Mouse (Mus musculus): ENCODE measurements around the gene Tbc1d15. TPM values are rescaled to one million over a fixed set of nuclear protein-coding genes. Genes with fewer than 3 reads are reported as not detected.
A peak's percentile ranks its signal among the peaks of the same experiment; 100 is the strongest.

Gene Tbc1d15
- total and polyA plus RNA-seq, 3 experiments = 9.4 to 46.4 TPM; not detected in 1

GRCm38 (mm10) chr10:115296401-115296935 is 45.2 kb upstream of the Tbc1d15 start:
- Histone ChIP-seq H3K27ac (ENCODE audit: control insufficient read depth, low read depth, low read length) (no peak overlapping the region), H3K9ac (ENCODE audit: control insufficient read depth, low read depth, low read length, poor library complexity, severe bottlenecking) (no peak overlapping the region), H3K4me1 (ENCODE audit: control insufficient read depth in 1 of 2, insufficient read depth in 2 of 2, low read length in 2 of 2) (no peaks in the 10 kb centered on the region), H3K36me3 (ENCODE audit: control insufficient read depth in 1 of 2, insufficient read depth in 2 of 2, low read length in 2 of 2) (peaks cover 0 to 25% of the 10 kb centered on the region in 2 experiments; a peak in 2 of 4 replicates), H3K9me3 (replicated peaks; ENCODE audit: insufficient read depth, low read length) (no peaks in the 10 kb centered on the region), H3K27me3 (ENCODE audit: control insufficient read depth in 1 of 2, insufficient read depth in 2 of 2, low read length in 2 of 2) (no peaks in the 10 kb centered on the region), H3K4me3 (ENCODE audit: control insufficient read depth in 1 of 2, insufficient read depth in 1 of 2, low read depth in 2 of 2, low read length in 2 of 2) (no peak overlapping the region), H3K79me2 (ENCODE audit: control insufficient read depth, insufficient read depth, low read length, poor library complexity) (no peaks in the 10 kb centered on the region)
- DNase-seq (ENCODE audit: low read depth, low spot score) = no peak
- no peak for TF ChIP-seq SIN3A (IDR thresholded peaks at IDR 0.05; ENCODE audit: low read length)
- no peak for TF ChIP-seq MYC (IDR thresholded peaks at IDR 0.05; ENCODE audit: low read depth, low read length)
- TF ChIP-seq SMC3 (IDR thresholded peaks at IDR 0.05; ENCODE audit: low read depth, low read length) = peak; percentile 19; the same call in 1 of the 2 replicates
- no peak for TF ChIP-seq MAZ (IDR thresholded peaks at IDR 0.05; ENCODE audit: low read depth, low read length)

- Histone ChIP-seq H3K4me3 (ENCODE audit: control insufficient read depth in 1 of 2, insufficient read depth in 1 of 2, low read depth in 2 of 2, low read length in 2 of 2) (no peak overlapping the region), H3K27me3 (ENCODE audit: control insufficient read depth in 1 of 2, insufficient read depth in 2 of 2, low read length in 2 of 2) (no peaks in the 10 kb centered on the region), H3K27ac (ENCODE audit: control insufficient read depth, low read depth, low read length) (no peak overlapping the region), H3K79me2 (ENCODE audit: control insufficient read depth, insufficient read depth, low read length, poor library complexity) (no peaks in the 10 kb centered on the region), H3K9ac (ENCODE audit: control insufficient read depth, low read depth, low read length, poor library complexity, severe bottlenecking) (no peak overlapping the region), H3K4me1 (ENCODE audit: control insufficient read depth in 1 of 2, insufficient read depth in 2 of 2, low read length in 2 of 2) (no peaks in the 10 kb centered on the region), H3K9me3 (replicated peaks; ENCODE audit: insufficient read depth, low read length) (no peaks in the 10 kb centered on the region), H3K36me3 (ENCODE audit: control insufficient read depth in 1 of 2, insufficient read depth in 2 of 2, low read length in 2 of 2) (peaks cover 0 to 25% of the 10 kb centered on the region in 2 experiments; a peak in 2 of 4 replicates)
- no peak for TF ChIP-seq USF1 (IDR thresholded peaks at IDR 0.05; ENCODE audit: low read depth, low read length)
- no peak for TF ChIP-seq SIN3A (IDR thresholded peaks at IDR 0.05; ENCODE audit: low read length)
- no peak for TF ChIP-seq HCFC1 (IDR thresholded peaks at IDR 0.05; ENCODE audit: low read depth, low read length)
- no peak for TF ChIP-seq CHD2 (IDR thresholded peaks at IDR 0.05; ENCODE audit: low read length)
- TF ChIP-seq MAZ (IDR thresholded peaks at IDR 0.05; ENCODE audit: low read depth, low read length) = no peak
- no peak for TF ChIP-seq NRF1 (IDR thresholded peaks at IDR 0.05; ENCODE audit: insufficient read depth, low read depth, low read length, poor library complexity, severe bottlenecking)
- no peak for TF ChIP-seq USF2 (IDR thresholded peaks at IDR 0.05; ENCODE audit: borderline replicate concordance in 1 of 2, insufficient read depth in 1 of 2, low read depth in 1 of 2, low read length in 2 of 2)
- TF ChIP-seq RCOR1 (IDR thresholded peaks at IDR 0.05; ENCODE audit: low read depth, low read length) = no peak
- no peak for TF ChIP-seq MAFK (IDR thresholded peaks at IDR 0.05; ENCODE audit: borderline replicate concordance, low read depth, low read length)
- no peak for TF ChIP-seq BHLHE40 (IDR thresholded peaks at IDR 0.05; ENCODE audit: borderline replicate concordance, low read depth, low read length)
- TF ChIP-seq ZNF384 (IDR thresholded peaks at IDR 0.05; ENCODE audit: low read depth, low read length) = no peak
- no peak for TF ChIP-seq ZMIZ1 (IDR thresholded peaks at IDR 0.05; ENCODE audit: low read depth, low read length)
- TF ChIP-seq SMC3 (IDR thresholded peaks at IDR 0.05; ENCODE audit: low read depth, low read length) = no peak
- no peak for DNase-seq (ENCODE audit: low read depth, low spot score)
Observed at GRCm38 (mm10) chr10:115295162-115295561, 43.9 kb upstream of the Tbc1d15 start.

Measured in MEL (cell line).